Mouse (Mus musculus) forebrain, postnatal 0 days (tissue): ENCODE data around the gene Spata2l. TPM values are rescaled to one million over a fixed set of nuclear protein-coding genes. Genes with fewer than 3 reads are reported as not detected.

Experiments
- ATAC-seq: fragments of 200-750 bp; cut with Nextera tagmentation; 2 replicates; pipeline ENCODE4 v1.8.0; 2017; ENCODE audit warnings: mild to moderate bottlenecking, moderate library complexity
- DNase-seq: peaks from one replicate; pipeline ENCODE4 v3.0.0-alpha.2; 2015
- H3K27ac ChIP-seq: fragments of 300-500 bp; sonication (generic); 2 replicates; pipeline ENCODE4 v1.5.1; 2014; ENCODE audit warnings: low read depth, mild to moderate bottlenecking, antibody characterized with exemption, low read length, moderate library complexity, mixed read lengths
- H3K27me3 ChIP-seq: fragments of 300-500 bp; sonication (generic); 2 replicates; pipeline ENCODE4 v1.6.1; 2014; ENCODE audit warnings: mild to moderate bottlenecking, low read length, mixed read lengths; ENCODE audit not compliant: insufficient read depth
- H3K36me3 ChIP-seq: fragments of 300-500 bp; sonication (generic); 2 replicates; pipeline ENCODE4 v1.6.1; 2014; ENCODE audit warnings: mild to moderate bottlenecking, moderate library complexity; ENCODE audit not compliant: insufficient read depth
- H3K4me1 ChIP-seq: fragments of 300-500 bp; sonication (generic); 2 replicates; pipeline ENCODE4 v1.6.1; 2014; ENCODE audit warnings: antibody characterized with exemption; ENCODE audit not compliant: insufficient read depth
- H3K4me2 ChIP-seq: fragments of 300-500 bp; sonication (generic); 2 replicates; pipeline ENCODE4 v1.6.1; 2014; ENCODE audit warnings: low read depth, mild to moderate bottlenecking, moderate library complexity
- H3K4me3 ChIP-seq: fragments of 300-500 bp; sonication (generic); 2 replicates; pipeline ENCODE4 v1.5.1; 2014; ENCODE audit warnings: low read depth, low read length, mixed read lengths
- H3K9ac ChIP-seq: fragments of 300-500 bp; sonication (generic); 2 replicates; pipeline ENCODE4 v1.6.1; 2014; ENCODE audit warnings: mild to moderate bottlenecking
- H3K9me3 ChIP-seq: fragments of 300-500 bp; sonication (generic); 2 replicates; pipeline ENCODE4 v1.6.1; 2016; ENCODE audit warnings: low read length
- CTCF ChIP-seq: sonication (generic); IDR thresholded peaks from 2 replicates; pipeline ENCODE4 v1.5.1; 2016; ENCODE audit warnings: antibody characterized with exemption, control low read depth, low read depth
- WGBS: fragments of 180-500 bp; shearing (Covaris S2); extraction: QIAGEN DNeasy Blood & Tissue Kit; methylation state at CpG from one replicate; pipeline ENCODE4 v1.1.7; 2014; 5-methylcytosine and 5-hydroxymethylcytosine counted together
- polyA plus RNA-seq: library from polyadenylated mRNA; unstranded; fragments of >200 nt; fragmentation: Nextera tagmentation; extraction: Ambion mirVana; gene quantifications from 2 replicates; pipeline ENCODE4 v1.2.1, GENCODE M21; 2015
- total RNA-seq: library from RNA; depleted of rRNA; stranded (reverse); fragments of >200 nt; gene quantifications from 2 replicates; pipeline ENCODE4 v1.2.3, GENCODE M21; 2014

Spata2l gene
- total and polyA plus RNA-seq, 2 experiments from 2014 or later, result 10.2 to 14.8 TPM

GRCm38 (mm10) chr8:123257114-123257513 is 21.1 kb upstream of the Spata2l start:
- DNase-seq (no peak), ATAC-seq (no peak; the same call in 1 of the 2 replicates)
- no peak overlapping the region for H3K9ac ChIP-seq
- H3K36me3 ChIP-seq, result peaks cover 52% of the 10 kb centered on the region
- no peak for TF ChIP-seq CTCF
- no peaks in the 10 kb centered on the region for H3K9me3 ChIP-seq
- no peaks in the 10 kb centered on the region for H3K27me3 ChIP-seq
- no peak overlapping the region for H3K4me3 ChIP-seq
- H3K27ac ChIP-seq, result no peak overlapping the region
- 70% methylated on average over 3 of the region's 3 CpGs for WGBS
- H3K4me1 ChIP-seq, result peaks cover 10% of the 10 kb centered on the region
- H3K4me2 ChIP-seq, result no peak overlapping the region

DNA sequence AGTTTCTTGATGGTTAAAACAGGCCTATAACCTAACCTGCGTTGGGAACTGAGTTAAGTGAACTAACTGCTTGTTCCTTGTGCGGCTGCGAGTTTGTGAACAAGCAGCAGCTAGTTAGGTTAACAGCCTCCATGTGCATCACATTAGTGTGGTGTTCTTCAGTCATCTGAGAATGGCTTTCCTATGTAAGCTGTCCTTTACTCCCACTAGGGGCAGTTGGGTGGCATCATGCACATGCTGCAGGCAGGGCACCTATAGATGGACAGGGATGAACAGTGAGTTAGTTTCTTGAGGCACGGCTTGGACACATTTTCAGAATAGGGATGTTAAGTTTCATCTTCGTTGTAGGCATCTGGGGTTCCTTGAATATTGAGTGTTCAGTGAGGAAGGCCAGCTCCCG is 19.1 kb upstream of the Spata2l start:
- peak overlapping the region; percentile 95 for H3K4me3 ChIP-seq
- no peaks in the 10 kb centered on the region for H3K27me3 ChIP-seq
- peaks cover 52% of the 10 kb centered on the region for H3K36me3 ChIP-seq
- H3K27ac ChIP-seq, result no peak overlapping the region
- peaks cover 10% of the 10 kb centered on the region for H3K4me1 ChIP-seq
- H3K9ac ChIP-seq, result peak overlapping the region; percentile 85; the same call in 1 of the 2 replicates
- H3K9me3 ChIP-seq, result no peaks in the 10 kb centered on the region
- TF ChIP-seq CTCF, result no peak; the same call in 1 of the 2 replicates
- DNase-seq (no peak), ATAC-seq (no peak)
- peak overlapping the region; percentile 88 for H3K4me2 ChIP-seq
- 75% methylated on average over 6 of the region's 6 CpGs for WGBS

GRCm38 (mm10) chr8:123254099-123254885 is 18.3 kb upstream of the Spata2l start, which contains the start of the genes Zfp276 and Vps9d1:
Zfp276 (plus strand) TSS chr8:123254195.
Vps9d1 (minus strand) TSS chr8:123254348.
- TF ChIP-seq CTCF, result no peak; the same call in 1 of the 2 replicates
- H3K9ac ChIP-seq, result peak within 1 kb of the TSS; percentile 85
- peak within 1 kb of the TSS; percentile 88 for H3K4me2 ChIP-seq
- H3K36me3 ChIP-seq, result peaks cover 50% of the 10 kb centered on the region
- 3% methylated on average over 92 of the region's 99 CpGs for WGBS
- H3K9me3 ChIP-seq, result no peaks in the 10 kb centered on the region
- DNase-seq (peak; percentile 90), ATAC-seq (peak; percentile 98)
- H3K4me3 ChIP-seq, result peak within 1 kb of the TSS; percentile 95
- no peaks in the 10 kb centered on the region for H3K27me3 ChIP-seq
- peaks cover 10% of the 10 kb centered on the region for H3K4me1 ChIP-seq
- H3K27ac ChIP-seq, result peak within 1 kb of the TSS; percentile 84

GRCm38 (mm10) chr8:123253451-123254098 is 17.5 kb upstream of the Spata2l start:
- H3K4me3 ChIP-seq, result peak overlapping the region; percentile 95
- H3K36me3 ChIP-seq, result peaks cover 50% of the 10 kb centered on the region
- peak overlapping the region; percentile 88 for H3K4me2 ChIP-seq
- under 1% methylated on average over 40 of the region's 40 CpGs for WGBS
- no peaks in the 10 kb centered on the region for H3K27me3 ChIP-seq
- no peak for TF ChIP-seq CTCF
- H3K27ac ChIP-seq, result peak overlapping the region; percentile 84
- H3K9ac ChIP-seq, result peak overlapping the region; percentile 85
- ATAC-seq (peak; percentile 62), DNase-seq (no peak)
- H3K4me1 ChIP-seq, result peaks cover 10% of the 10 kb centered on the region
- no peaks in the 10 kb centered on the region for H3K9me3 ChIP-seq

DNA sequence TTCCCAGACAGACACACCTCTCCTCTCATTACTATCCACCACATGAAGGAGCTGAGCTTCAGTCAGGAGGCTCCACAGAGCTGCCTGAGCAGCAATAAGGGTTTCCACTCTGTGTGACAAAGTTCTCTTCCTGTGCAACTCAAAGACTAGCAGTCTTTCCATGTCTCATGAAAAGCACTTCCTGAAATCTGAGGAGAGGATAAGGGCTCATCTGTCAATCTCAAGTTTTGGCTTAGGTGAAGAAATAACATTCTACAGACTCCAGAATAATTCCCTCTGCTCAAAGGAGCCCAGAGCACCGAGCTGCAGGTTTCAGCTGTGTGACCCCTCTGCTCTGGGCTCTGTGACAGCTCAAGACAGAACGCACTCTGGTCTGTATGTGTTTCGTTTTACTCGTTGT is 16.9 kb upstream of the Spata2l start:
- peaks cover 10% of the 10 kb centered on the region for H3K4me1 ChIP-seq
- H3K4me3 ChIP-seq, result peak overlapping the region; percentile 95
- no peak for ATAC-seq
- no peaks in the 10 kb centered on the region for H3K9me3 ChIP-seq
- WGBS, result 54% methylated on average over 4 of the region's 4 CpGs
- no peaks in the 10 kb centered on the region for H3K27me3 ChIP-seq
- no peak for DNase-seq
- no peak for TF ChIP-seq CTCF
- H3K9ac ChIP-seq, result peak overlapping the region; percentile 85
- peaks cover 50% of the 10 kb centered on the region for H3K36me3 ChIP-seq
- H3K4me2 ChIP-seq, result peak overlapping the region; percentile 88
- H3K27ac ChIP-seq, result no peak overlapping the region

GRCm38 (mm10) chr8:123250940-123251339 is 14.9 kb upstream of the Spata2l start:
- Histone ChIP-seq H3K4me3 (no peak overlapping the region), H3K9me3 (no peaks in the 10 kb centered on the region), H3K27ac (no peak overlapping the region), H3K4me2 (no peak overlapping the region), H3K4me1 (peaks cover 10% of the 10 kb centered on the region), H3K27me3 (no peaks in the 10 kb centered on the region), H3K36me3 (peaks cover 50% of the 10 kb centered on the region), H3K9ac (no peak overlapping the region)
- TF ChIP-seq CTCF, result no peak
- 97% methylated on average over 5 of the region's 5 CpGs for WGBS
- DNase-seq, result no peak
- no peak for ATAC-seq

- ATAC-seq (no peak), DNase-seq (no peak)
- Histone ChIP-seq H3K36me3 (peaks cover 74% of the 10 kb centered on the region), H3K9me3 (no peaks in the 10 kb centered on the region), H3K4me1 (peaks cover 4% of the 10 kb centered on the region; the same call in 1 of the 2 replicates), H3K4me2 (no peak overlapping the region), H3K27me3 (no peaks in the 10 kb centered on the region), H3K4me3 (no peak overlapping the region), H3K27ac (no peak overlapping the region), H3K9ac (no peak overlapping the region)
- no peak for TF ChIP-seq CTCF
- WGBS, result 92% methylated on average over 8 of the region's 8 CpGs
Measured at GRCm38 (mm10) chr8:123248596-123248995, 12.6 kb upstream of the Spata2l start.
